Mouse (Mus musculus) kidney, postnatal 36 days (tissue): ENCODE results near the gene Psmb9.
"Not testable (repeated sequence)": the region's sequence is repeated elsewhere in the genome, so short reads cannot be mapped to it uniquely, and the experiment has no call there.

ENCODE experiments used
- DNase-seq, 2 experiments: peaks; one replicate each; pipeline ENCODE4 v3.0.0; 2021 to 2022; ENCODE audit warnings: mixed read lengths in 2 of 2

The Psmb9 gene

DNA sequence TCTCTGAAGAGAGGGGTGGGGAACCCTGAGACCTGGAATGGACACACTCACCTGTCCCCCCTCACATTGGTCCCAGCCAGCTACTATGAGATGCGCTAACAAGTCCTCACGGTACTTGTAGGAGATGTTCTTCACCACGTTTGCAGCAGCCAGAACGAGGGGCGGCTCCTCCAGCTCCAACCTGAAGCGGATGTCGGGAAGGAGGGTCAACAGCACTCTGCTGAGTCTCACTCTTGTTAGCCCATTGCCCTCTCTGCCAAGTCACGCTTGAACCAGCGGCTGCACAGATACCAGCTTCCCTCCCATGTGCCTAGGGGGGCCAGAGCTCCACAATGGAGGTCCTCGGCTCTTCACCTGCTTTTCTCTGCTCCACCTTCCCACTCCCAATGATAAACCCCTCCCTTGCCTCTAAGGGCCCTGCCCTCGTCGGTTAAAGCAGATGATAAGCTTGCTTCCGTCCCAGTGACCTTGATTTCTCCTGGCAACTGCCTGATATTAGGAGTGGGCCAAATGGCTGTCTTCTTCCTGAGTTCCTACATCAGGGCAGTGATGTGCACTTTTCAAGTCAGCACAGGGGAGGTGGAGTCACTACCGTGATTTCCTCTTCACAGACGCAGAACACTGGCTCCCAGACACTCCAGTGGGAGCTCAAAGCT lies 3.9 kb downstream of the Psmb9 start:
- DNase-seq, result no peak

DNA sequence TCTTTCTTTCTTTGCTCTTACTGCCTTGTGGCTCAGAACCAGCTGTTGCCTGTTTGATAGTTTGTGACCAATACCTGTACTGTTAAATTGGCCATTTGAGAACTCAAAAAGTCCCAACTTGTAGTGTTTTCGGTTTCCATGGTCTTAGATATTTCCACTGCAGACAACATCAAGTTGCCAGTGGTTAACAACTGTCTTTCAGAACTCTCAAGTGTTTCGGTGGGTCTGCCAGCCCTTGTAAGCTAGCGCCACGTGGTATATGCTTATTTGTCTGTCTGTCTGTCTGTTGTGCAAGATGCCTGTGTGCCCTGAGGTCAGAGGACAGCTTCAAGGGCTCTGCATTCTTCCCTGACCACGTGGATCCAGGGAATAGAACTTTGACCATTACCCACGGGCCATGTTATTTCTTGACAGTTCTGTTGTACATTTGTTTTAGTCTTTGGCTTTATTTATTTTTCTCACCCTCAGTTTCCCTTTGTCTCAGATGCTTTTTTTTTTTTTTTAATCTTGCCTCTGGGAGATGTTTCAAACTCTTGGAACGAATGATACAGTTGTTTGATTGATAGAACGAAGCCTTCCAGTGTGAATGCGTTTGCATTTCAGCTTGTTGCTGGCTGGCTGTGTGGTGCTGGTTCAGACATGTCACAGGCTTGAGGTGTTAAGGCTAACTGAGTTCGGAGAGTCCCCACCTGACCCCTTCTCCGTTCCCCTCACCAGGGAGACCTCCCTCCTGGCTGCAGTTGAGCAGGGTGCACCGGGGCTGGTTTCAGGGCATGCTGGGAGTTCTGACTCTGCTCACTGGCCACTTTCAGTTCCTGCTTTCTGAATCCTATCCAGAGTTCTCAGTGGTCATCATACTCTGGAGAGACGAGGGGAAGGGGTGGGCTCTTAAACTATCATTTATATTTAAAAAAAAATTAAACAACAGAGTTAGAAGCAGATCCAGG lies 7.4 kb downstream of the Psmb9 start:
- peak in 1 of 2 experiments; percentile 27 for DNase-seq

DNA sequence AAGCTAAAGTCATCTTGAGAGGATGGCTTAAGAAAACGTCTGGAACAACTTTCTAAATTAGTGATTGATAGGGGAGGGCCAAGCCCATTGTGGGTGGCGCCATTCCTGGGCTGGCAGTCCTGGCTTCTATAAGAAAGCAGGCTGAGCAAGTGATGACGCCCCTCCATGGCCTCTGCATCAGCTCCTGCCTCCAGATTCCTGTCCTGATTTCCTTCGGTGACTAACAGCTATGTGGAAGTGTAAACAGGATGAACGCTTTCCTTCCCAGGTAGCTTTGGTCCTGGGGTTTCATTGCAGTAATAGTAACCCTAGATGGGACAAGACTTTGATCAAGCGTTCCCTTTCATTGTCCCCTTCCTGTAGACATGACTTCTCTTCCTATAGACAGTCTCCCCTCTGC lies 8.5 kb downstream of the Psmb9 start:
- no peak for DNase-seq

DNA sequence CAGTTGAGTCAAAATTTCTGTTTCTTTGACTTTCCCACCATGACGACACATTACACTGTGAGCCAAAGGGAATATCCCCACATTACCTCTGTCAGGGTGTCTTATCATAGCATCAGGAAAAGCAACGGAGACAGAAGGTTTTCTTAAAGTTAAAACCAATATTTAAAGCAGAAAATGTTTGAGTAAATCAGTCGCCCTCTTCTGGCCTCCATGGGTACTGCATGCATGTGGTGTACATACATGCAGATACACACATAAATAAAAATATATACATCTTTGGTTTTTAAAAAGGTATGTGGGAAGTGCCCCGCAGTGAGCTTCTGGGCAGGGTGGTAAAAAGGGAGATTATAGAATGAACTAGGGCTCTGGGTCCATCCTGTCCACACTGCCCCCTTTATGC lies 10.4 kb downstream of the Psmb9 start:
- DNase-seq, result no peak

DNA sequence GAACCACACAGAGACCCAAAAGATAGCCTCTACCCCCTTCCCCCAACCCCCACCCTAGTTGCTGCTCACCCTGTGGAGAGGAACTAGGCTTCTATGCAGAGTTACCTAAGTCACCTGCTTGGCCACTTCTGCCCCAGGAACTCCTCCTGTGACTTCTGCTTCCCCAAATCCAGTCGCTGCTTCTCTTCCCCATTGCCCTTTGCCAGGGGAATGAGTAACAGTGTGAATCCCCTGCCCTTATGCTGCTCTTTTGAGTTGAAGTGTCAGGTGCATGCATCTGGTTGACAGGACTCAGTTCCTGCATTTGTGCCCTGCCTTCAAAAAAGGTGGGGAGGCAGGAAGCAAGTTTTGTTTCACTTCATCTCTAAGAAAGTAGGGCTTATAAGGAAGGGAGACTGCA lies 13.5 kb downstream of the Psmb9 start:
- no peak for DNase-seq

DNA sequence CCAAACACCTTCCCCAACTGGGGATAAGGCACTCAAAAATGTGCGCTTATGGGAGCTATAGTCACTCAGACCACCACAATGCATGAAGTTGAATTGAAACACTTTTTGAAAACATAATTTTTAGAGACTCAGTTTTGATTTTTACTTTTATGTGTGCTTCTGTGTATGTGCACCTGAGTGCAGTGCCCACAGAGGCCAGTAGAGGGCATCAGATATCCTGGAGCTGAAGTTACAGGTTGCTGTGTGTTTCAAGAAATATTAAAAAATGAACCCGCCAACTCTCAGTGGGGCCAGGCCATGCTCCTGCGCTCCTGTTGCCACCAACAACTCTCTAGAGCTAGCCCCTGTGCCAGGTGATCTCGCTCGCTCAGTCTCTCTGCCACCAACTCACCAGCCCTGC lies 15.0 kb downstream of the Psmb9 start:
- no peak for DNase-seq

DNA sequence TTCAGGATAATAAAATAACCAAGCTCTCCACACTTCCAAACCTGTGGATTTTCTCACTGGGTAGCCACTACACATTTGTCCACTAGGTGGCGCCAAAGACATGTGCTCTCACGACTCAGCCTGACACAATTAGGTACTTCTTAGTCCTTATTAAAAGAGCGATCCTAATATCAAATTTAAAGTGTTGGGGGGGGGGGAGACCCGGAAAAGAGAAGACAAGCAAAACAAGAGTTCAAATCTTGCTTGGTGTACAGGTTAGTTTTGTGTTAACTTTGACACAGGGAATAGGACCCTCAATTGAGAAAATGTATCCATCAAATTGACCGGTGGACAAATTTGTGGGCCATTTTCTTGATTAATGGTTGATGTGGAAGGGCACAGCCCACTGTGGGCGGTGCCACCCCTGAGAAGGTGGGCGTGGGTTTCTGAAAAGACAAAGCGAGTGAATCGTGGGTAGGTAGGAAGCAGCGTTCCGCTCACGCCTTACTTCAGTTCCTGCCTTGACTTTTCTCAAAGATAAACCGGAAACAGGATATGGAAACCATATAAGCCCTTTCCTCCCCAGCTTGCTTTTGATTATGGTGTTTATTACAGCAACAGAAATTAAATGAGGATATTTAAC lies 16.6 kb downstream of the Psmb9 start:
- DNase-seq, result peak; percentile 81 to 91

DNA sequence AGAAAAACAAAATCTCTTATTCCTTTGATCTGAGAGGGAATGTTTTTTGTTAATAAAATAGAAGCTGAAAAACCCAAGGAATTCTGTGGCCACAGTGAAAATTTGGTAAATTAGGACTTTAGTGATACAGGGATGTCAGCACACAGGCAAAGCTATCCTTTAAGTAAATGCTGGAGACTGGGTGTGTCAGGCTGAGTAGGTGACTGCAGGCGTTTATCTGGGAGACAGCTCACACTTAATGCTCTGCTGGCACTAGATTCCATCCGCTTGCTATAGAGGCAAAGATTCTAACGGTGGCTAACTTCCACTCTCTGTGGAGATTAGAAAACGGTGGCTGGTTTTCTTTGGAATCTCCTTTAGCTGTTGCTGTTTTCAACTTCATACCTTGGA lies 17.1 kb downstream of the Psmb9 start:
- no peak for DNase-seq

DNA sequence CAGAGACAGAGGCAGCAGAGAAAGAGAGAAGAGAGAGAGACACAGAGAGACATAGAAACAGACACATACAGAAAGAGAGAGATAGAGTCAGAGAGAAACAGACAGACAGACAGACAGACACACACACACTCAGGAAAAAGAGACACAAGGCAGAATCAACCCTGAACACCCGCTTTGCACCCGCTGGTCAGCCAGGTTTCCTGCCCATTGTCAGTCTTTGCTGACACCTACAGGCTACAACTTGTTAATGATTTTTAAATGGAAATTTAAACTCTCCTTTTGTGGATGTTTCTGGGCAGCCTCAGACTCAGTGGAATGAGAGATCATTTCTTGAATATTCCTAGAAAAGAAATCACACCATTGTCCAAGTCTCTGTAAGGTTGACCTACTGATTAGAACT lies 18.3 kb downstream of the Psmb9 start:
- DNase-seq, result peak; percentile 56 to 66

DNA sequence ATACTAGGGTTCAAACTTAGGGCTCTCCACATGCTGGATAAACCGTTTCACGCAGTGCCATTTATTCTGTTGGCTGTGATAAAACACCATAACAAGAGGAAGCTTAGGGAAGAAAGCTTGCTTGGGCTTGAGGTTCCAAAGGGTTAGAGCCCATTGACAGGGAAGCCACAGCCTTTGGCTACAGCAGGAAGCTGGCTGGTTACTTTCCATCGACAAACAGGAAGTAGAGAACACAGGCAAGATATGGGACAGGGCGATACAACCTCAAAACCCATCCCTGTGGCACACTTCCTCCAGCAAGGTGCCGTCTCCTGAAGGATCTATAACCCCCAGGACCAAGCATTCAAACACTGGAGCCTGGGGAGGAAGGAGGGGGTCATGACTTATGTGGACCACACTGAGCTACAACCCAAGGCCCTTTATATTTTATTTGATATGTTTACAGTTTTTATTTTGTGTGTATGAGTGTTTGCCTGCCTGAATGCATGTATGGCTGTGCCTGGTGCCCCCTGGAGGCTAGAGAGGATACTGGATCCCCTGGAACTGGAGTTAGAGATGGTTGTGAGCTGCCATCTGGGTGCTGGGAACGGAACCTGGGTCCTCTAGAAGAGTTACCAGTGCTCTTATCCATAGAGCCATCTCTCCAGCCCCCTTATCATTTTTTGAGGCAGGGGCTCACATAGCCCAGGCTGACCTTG lies 22.4 kb downstream of the Psmb9 start:
- DNase-seq, result peak in 1 of 2 experiments; percentile 34

DNA sequence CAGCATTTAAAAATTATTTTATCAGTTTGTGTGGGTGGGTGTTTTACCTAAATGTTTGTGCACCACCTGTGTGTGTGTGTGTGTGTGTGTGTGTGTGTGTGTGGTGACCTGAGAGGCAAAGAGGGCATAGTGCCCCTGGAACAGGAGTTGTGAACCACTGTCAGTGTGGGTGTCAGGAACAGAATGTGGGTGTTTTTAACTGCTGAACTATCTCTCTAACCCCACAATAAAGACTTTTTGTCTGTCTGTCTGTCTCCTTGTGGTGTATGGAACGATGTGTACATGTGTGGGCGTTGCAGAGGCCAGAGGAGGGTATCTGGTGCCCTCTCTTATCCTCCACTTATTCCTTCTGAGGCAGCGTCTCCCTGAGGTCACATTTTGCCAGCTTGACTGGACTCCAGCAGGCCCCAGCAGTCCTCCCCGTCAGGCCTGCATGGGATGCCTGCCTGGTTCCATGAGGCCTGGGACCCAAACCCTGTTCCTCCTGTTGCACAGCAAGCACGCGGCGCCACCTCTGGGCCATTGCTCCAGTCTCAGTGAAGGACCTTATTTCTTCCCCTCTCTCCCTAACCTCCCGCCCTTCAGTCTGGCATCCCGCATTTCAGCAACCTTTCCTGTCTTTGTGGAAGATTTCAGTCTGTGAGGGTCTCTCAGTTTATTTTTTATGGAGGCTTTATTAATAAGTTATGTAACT lies 23.2 kb downstream of the Psmb9 start:
- peak; percentile 25 to 64 for DNase-seq

DNA sequence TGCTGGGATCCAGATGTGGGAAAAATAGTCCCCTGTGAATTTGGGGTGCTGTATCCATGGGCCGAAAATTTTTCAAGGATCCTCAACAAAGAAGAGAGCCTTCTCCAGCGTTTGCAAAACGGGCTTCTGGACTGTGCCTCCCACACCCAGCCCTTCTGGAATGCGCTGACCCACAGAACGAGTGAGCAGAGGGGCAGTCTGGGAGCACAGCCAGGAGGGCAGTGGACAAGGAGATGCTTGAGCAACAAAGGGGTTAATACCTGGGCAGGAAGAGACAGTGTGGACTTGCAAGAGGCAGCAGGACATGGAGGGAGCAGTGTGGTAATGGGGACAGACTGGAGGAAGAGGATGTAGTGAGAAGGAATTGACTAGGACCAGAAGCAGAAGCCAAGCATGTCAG lies 32.0 kb downstream of the Psmb9 start:
- peak in 1 of 2 experiments; percentile 23 for DNase-seq

DNA sequence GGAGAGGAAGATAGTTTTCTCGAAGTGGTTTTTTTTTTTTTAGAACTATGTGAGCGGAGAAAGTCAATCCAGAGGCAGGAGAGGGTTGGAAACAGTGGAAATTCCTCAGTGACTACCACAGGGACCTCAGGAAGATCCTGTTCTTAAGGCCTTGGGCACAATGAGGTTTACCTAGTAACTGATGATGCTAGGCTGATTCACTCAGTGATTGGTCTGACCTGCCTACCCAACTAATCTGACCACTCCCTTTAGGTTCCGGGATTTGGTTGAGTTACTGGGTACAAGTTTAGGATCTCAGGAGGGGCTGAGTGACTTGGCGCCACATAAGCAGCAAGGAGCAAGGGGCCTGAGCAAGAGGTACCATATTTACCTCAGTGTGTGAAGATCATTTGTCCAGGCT lies 34.6 kb downstream of the Psmb9 start, which contains the start of gene H2-DMb1:
H2-DMb1 (plus strand) TSS at position 150 of the 400 bp plus-strand sequence.
- DNase-seq, result peak; percentile 68 to 81

DNA sequence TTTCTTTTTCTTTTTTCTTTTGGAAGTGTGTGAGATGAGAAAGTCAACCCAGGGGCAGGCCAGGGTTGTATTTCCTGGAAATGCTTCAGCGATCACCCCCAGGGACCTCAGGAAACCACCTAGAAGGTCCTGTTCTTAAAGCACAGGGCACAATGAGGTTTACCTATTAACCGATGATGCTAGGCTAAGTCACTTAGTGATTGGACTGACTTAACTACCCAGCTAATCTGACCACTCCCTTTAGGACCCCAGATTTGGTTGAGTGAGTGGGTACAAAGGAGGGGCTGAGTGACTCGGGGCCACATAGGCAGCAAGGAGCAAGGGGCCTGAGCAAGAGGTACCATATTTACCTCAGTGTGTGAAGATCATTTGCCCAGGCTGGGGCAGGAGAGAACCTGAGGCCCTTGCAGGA lies 42.6 kb downstream of the Psmb9 start:
- DNase-seq, result no peak

DNA sequence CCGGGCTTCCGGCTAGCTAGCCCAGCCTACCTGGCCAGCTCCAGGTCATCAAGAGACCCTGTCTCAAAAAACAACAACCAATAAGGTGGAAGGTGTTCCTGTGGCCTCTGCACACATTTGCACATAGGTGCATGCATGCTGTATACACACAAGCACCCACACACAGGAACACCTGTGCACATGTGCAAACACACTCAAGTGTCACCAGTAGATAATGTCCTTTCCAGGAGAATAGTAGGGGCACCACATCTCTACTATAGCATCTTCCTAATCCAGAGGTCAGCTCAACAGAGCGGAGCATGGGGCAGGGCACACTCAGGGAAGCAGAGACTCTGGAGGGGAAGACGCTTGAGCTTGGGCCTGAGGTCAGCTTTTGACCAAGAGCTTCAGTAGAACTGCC lies 43.3 kb downstream of the Psmb9 start:
- not testable (repeated sequence) for DNase-seq

DNA sequence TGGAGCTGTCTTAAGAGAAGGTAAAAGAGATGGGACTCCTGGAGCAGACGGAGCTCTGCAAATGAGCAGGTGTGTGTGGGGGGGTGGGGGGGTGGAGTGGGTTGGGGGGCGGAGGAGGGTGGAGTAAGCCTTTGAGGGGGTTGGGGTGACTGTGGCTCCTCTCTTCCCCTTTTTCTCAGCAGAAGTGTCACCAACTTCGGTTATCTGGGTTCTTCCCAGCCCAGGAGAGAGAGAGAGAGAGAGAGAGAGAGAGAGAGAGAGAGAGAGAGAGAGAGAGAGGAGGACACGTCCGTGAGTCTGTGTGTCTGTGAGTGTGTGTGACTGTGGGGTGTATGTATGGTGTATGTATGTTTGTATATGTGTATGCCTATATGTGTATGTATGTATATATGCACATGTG lies 44.1 kb downstream of the Psmb9 start:
- DNase-seq, result no peak

DNA sequence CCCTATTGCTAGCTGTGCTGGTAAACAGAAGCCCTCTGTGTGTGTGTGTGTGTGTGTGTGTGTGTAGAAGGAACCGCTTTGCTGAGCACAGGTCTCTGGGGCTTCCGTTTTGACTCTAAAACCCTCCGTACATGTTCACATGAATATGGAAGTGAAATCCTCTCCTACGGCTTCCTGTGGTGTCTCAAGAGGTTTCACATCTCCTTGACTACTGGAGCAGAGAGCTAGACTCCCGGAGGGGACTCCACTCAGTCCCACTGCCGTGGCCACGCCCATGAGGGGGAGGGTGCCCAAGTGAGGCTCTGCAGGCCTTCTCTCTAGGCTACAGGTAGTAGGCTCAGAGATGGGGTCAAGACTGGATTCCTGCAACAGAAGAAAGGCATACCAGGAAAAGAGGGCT lies 44.5 kb downstream of the Psmb9 start, which contains the start of gene H2-DMb2:
H2-DMb2 (plus strand) TSS at position 275 of the 400 bp plus-strand sequence.
- peak; percentile 32 to 63 for DNase-seq

DNA sequence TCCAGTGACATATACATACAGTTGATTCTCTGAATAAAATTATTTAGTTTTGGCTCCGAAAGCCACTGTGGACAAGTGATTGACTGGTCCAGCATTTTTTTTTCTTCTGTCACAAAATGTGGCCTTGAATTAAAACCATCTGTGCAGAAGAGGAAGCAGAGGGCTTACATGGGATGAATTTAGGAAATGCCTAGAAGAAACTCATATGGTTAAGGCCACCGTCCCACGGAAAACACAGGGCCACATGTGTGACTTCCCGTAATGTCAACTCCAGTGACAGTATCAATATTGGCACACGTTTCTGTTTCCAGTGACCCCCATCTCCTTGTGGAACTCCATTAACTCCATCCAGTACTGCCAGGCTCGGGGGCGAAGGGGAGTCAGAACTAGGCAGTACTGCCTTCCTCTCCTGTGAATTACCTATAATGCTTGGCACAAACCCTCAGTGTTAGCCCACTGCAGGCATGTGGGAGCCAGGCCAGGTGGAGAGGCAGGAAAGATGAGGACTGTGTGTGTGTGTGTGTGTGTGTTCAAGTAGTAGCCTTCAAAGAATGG lies 45.0 kb downstream of the Psmb9 start:
- no peak for DNase-seq

DNA sequence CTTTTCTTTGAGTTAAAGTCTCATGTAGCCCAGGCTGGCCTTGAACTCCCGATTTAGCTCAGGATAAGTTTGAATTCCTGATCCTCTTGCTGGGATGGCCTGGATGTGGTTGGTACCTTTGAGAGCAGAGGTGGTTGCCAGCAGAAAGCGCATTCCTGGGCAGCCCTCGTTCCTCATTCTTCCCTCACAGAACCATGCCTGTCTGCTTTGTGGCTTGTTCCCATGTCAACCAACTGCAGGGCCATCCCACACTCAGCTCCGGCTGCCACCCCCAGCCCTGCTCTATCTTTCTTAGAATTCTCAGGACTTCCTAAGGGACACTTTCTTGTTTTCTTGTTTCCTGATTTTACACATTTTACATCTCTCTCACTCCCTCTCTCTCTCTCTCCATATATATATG lies 46.1 kb downstream of the Psmb9 start:
- no peak for DNase-seq

DNA sequence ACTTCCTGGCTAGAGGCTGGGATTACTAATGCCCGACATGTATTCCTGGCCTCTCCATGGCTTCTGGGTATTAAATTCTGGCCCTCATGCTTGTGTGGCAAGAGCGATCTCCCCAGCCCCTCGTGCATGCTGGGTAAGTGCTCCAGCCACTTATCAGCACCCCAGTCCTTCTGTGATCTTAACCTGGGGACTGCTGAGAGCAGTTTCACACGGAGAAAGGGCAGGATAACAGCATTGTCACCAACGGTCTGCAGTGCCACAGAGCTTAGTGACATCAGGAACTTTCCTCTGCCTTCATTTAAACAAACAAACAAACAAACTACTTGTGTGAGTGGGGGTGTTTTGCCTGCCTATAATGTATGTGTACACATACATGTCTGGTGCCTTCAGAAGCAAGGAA lies 47.3 kb downstream of the Psmb9 start:
- no peak for DNase-seq

DNA sequence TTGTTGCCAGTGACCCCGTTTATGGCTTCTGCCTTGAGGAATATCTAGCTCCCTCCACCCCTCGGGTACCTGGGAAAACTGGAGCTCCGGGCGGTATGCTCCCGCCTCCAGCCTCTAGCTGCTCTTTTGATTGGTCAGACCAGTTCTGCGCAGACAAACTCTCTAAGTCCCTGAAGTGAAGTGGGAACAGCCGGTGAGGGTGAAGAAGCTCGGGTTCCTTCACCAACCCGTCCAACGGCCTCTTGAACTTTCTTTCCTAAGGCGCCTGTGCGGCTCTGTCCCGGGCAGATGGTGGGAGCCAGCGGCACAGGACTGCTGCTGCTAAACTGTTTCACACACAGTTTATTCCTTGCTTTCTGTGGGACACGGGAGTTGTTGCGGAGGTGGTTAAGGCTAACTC lies 48.1 kb downstream of the Psmb9 start:
- DNase-seq, result peak; percentile 60 to 61

DNA sequence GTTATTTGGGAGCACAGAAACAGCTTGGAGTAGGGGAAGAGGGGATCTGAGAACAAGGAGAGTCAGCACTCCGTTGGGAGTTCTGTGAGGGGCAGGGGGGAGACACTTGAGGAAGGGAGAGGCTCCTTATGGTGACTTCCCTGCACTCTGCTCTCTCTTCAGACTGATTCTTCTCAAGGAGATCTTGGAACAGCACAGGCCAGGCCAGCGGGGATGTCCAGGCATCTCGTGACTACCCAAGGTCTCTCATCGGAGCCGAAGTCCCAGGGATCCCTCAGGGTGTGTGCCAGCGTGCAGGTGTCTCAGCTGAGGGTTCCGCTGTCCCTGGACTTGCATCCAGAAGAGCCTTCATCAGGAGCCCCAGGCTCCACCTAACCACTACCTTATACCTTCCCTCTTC lies 48.9 kb downstream of the Psmb9 start:
- DNase-seq, result no peak
